ENCODE assay signal across 9 mouse cellular contexts in the genomic region with DNA sequence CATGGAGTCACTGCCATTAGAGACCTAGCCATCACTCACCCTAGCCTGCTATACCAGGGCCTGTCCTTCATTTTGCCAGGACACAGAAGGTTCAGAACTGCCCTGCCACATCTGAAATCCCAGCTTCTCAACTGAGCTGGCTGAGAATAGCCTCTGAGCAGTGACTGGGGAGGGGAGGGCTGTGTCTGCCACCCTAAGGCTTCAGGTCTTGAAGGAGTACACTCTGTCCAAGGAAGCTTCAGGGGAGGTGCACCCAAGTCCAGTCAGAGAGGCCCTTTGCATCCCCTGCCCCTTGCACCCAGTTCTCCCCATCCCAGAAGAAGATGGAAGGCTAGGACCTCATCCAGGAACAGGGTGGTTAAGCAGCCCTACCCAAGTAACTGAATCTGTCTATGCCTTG. TPM values are rescaled to one million over a fixed set of nuclear protein-coding genes. Genes with fewer than 3 reads are reported as not detected.
A peak's percentile ranks its signal among the peaks of the same experiment; 100 is the strongest.
DNase-seq lines count a peak whose midpoint lies in the region; ATAC-seq lines count a peak whose summit lies in the region.
"Had no signal": no experiment of that assay in that cellular context is flagged by ENCODE, and none has a peak within 500 bp of the region (broad histone marks: within the 10 kb centered on the region; RNA-seq: fewer than 3 reads in every experiment).

No protein-coding gene starts in this region.

- H3K36me3 ChIP-seq in kidney, embryonic 15.5 days: peaks cover 30% of the 10 kb centered on the region
- H3K36me3 ChIP-seq in embryonic facial prominence, embryonic 12.5 days: peaks cover 26% of the 10 kb centered on the region
- H3K36me3 ChIP-seq in heart, embryonic 15.5 days: peaks cover 10% of the 10 kb centered on the region
- H3K36me3 ChIP-seq in liver, embryonic 13.5 days: no peaks in the 10 kb centered on the region

- H3K27ac ChIP-seq in kidney, embryonic 15.5 days: no peak overlapping the region
- no peak overlapping the region for H3K27ac ChIP-seq in embryonic facial prominence, embryonic 12.5 days
- no peak overlapping the region for H3K27ac ChIP-seq in heart, embryonic 15.5 days
- no peak overlapping the region for H3K27ac ChIP-seq in liver, embryonic 13.5 days

- peak overlapping the region; percentile 67 for H3K9ac ChIP-seq in kidney, embryonic 15.5 days
- H3K9ac ChIP-seq in embryonic facial prominence, embryonic 12.5 days: peak overlapping the region; percentile 81
- H3K9ac ChIP-seq in heart, embryonic 15.5 days: peak overlapping the region; percentile 96; the same call in 1 of the 2 replicates
- H3K9ac ChIP-seq in liver, embryonic 13.5 days: no peak overlapping the region

- no peak for ATAC-seq in kidney, embryonic 15.5 days (replicated peaks; ENCODE audit: low FRiP score)
- no peak for ATAC-seq in embryonic facial prominence, embryonic 12.5 days (ENCODE audit: insufficient number of reproducible peaks, insufficient read depth, low FRiP score, low TSS enrichment)
- ATAC-seq in heart, embryonic 15.5 days (replicated peaks; ENCODE audit: insufficient number of reproducible peaks, insufficient read depth, low FRiP score, low read depth): no peak
- no peak for ATAC-seq in liver, embryonic 13.5 days (ENCODE audit: low read depth)
- ATAC-seq: Patski had no signal

- H3K4me1 ChIP-seq in kidney, embryonic 15.5 days: peaks cover 54% of the 10 kb centered on the region
- H3K4me1 ChIP-seq in embryonic facial prominence, embryonic 12.5 days: peaks cover 43% of the 10 kb centered on the region
- peaks cover 74% of the 10 kb centered on the region for H3K4me1 ChIP-seq in heart, embryonic 15.5 days (replicated peaks)
- H3K4me1 ChIP-seq in liver, embryonic 13.5 days (replicated peaks): peaks cover 47% of the 10 kb centered on the region

- DNase-seq in kidney, adult 8-10 months: no peak
- no peak for DNase-seq in liver, embryonic 13.5 days
- no peak for DNase-seq in retina, postnatal 1 day
- DNase-seq in cerebellum, postnatal 14 days: no peak
- no peak for DNase-seq in natural killer cell, adult 2 months (ENCODE audit: low spot score in 2 of 2)

- H3K4me3 ChIP-seq in kidney, embryonic 15.5 days (replicated peaks): peak overlapping the region; percentile 67
- H3K4me3 ChIP-seq in embryonic facial prominence, embryonic 12.5 days: peak overlapping the region; percentile 95
- peak overlapping the region; percentile 97 for H3K4me3 ChIP-seq in heart, embryonic 15.5 days
- H3K4me3 ChIP-seq in liver, embryonic 13.5 days (replicated peaks): no peak overlapping the region

- peak overlapping the region; percentile 65 for H3K4me2 ChIP-seq in kidney, embryonic 15.5 days
- peak overlapping the region; percentile 85 for H3K4me2 ChIP-seq in embryonic facial prominence, embryonic 12.5 days (replicated peaks)
- H3K4me2 ChIP-seq in heart, embryonic 15.5 days: peak overlapping the region; percentile 82
- peak overlapping the region; percentile 100 for H3K4me2 ChIP-seq in liver, embryonic 13.5 days

- no peaks in the 10 kb centered on the region for H3K27me3 ChIP-seq in kidney, embryonic 15.5 days
- no peaks in the 10 kb centered on the region for H3K27me3 ChIP-seq in embryonic facial prominence, embryonic 12.5 days
- no peaks in the 10 kb centered on the region for H3K27me3 ChIP-seq in heart, embryonic 15.5 days
- no peaks in the 10 kb centered on the region for H3K27me3 ChIP-seq in liver, embryonic 13.5 days
- H3K27me3 ChIP-seq: Patski had no signal

- no peaks in the 10 kb centered on the region for H3K9me3 ChIP-seq in kidney, embryonic 15.5 days (replicated peaks)
- no peaks in the 10 kb centered on the region for H3K9me3 ChIP-seq in embryonic facial prominence, embryonic 12.5 days
- H3K9me3 ChIP-seq in heart, embryonic 15.5 days (replicated peaks): no peaks in the 10 kb centered on the region
- H3K9me3 ChIP-seq in liver, embryonic 13.5 days (replicated peaks): no peaks in the 10 kb centered on the region

RNA-seq across cellular contexts. Expression of a gene that starts 1.7 kb away (rescaled TPM):
- polyA plus RNA-seq in kidney, embryonic 15.5 days (2015; fragmentation: Nextera tagmentation; extraction: Ambion mirVana): 40.6 and 44.3 TPM in 2 replicates
- polyA plus RNA-seq in embryonic facial prominence, embryonic 12.5 days (2016; fragmentation: Nextera tagmentation; extraction: Ambion mirVana): 39.8 and 41.8 TPM in 2 replicates
- 22.3 and 28.6 TPM in 2 replicates for polyA plus RNA-seq in heart, embryonic 15.5 days (2015; fragmentation: Nextera tagmentation; extraction: Ambion mirVana)
- polyA plus RNA-seq in liver, embryonic 13.5 days (2015; fragmentation: Nextera tagmentation; extraction: Ambion mirVana): 3.2 and 3.8 TPM in 2 replicates

RNA-seq across cellular contexts. Expression of a gene that starts 16.5 kb away (rescaled TPM):
- 37.8 and 46.1 TPM in 2 replicates for polyA plus RNA-seq in kidney, embryonic 15.5 days (2015; fragmentation: Nextera tagmentation; extraction: Ambion mirVana)
- polyA plus RNA-seq in embryonic facial prominence, embryonic 12.5 days (2016; fragmentation: Nextera tagmentation; extraction: Ambion mirVana): 39.2 and 45.1 TPM in 2 replicates
- 21.2 and 22.1 TPM in 2 replicates for polyA plus RNA-seq in heart, embryonic 15.5 days (2015; fragmentation: Nextera tagmentation; extraction: Ambion mirVana)
- 31.0 and 42.5 TPM in 2 replicates for polyA plus RNA-seq in liver, embryonic 13.5 days (2015; fragmentation: Nextera tagmentation; extraction: Ambion mirVana)

RNA-seq across cellular contexts. Expression of a gene that starts 16.5 kb away (rescaled TPM):
- 0.31 and 0.34 TPM in 2 replicates for polyA plus RNA-seq in kidney, embryonic 15.5 days (2015; fragmentation: Nextera tagmentation; extraction: Ambion mirVana)
- polyA plus RNA-seq in embryonic facial prominence, embryonic 12.5 days (2016; fragmentation: Nextera tagmentation; extraction: Ambion mirVana): 0.64 and 1.2 TPM in 2 replicates
- polyA plus RNA-seq in heart, embryonic 15.5 days (2015; fragmentation: Nextera tagmentation; extraction: Ambion mirVana): 0.45 and 0.52 TPM in 2 replicates
- polyA plus RNA-seq in liver, embryonic 13.5 days (2015; fragmentation: Nextera tagmentation; extraction: Ambion mirVana): 0.64 and 0.97 TPM in 2 replicates
